Mouse (Mus musculus) cerebellum, postnatal 4 days (tissue): Measurements from ENCODE around the gene Stk16.

Experiments
- DNase-seq, 2 experiments: peaks; one replicate each; pipeline ENCODE4 v3.0.0; 2022; ENCODE audit warnings: low spot score in 2 of 2, mixed read lengths in 1 of 2

Gene Stk16

DNA sequence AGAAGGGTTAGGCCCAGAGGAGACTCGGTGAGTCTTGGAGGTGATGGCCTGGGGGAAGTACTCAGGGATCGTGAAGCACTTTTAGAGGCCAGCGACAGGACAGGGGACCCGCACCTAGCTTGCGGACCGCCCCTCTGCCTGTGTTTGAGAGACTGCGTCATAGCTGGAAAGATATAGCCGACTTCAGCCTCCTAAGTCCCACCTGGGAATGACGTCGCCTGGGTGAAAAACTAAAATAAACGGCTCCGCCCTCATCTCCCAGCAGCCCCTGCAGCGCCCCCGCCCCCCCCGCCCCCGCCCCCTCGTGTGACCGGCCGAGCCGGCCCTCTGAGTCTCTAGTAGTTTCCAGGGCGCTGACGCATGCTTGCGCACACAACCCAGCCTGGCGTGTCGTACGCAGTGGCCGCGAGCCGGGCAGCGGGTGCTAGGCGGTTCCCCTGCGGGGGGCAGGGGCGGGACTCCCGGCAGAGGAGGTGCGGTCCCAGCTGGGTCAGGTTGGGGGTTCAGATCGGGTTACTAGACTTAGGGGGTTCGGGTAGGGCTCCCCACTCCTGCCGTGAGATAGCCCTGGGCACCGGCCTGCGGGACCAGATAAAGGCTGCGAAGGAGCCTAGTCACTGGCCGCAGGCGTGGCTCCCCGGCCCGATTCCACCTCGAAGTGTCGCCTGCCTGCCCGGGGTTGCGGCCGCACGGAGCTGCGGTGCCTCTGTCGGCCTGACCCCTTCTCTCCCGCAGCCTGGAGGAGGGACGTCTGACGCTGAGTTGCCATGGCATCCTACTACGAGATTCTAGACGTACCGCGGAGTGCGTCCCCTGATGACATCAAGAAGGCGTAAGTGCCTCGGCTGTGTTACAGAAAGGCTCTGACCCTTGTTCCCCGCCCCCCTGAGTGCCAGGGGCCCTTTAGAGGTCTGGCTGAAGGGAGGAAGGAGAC, 25.7 kb downstream of the Stk16 start, which contains the start of gene Dnajb2:
Gene Dnajb2 (plus strand): TSS at position 290 of the 934 bp plus-strand sequence.
- DNase-seq: peak in 1 of 2 experiments; percentile 70

- DNase-seq: no peak
These were observed 29.0 kb downstream of the Stk16 start for GRCm38 (mm10) chr1:75239591-75239990.

- DNase-seq: no peak
These were observed 32.8 kb downstream of the Stk16 start for GRCm38 (mm10) chr1:75243411-75243810.

DNA sequence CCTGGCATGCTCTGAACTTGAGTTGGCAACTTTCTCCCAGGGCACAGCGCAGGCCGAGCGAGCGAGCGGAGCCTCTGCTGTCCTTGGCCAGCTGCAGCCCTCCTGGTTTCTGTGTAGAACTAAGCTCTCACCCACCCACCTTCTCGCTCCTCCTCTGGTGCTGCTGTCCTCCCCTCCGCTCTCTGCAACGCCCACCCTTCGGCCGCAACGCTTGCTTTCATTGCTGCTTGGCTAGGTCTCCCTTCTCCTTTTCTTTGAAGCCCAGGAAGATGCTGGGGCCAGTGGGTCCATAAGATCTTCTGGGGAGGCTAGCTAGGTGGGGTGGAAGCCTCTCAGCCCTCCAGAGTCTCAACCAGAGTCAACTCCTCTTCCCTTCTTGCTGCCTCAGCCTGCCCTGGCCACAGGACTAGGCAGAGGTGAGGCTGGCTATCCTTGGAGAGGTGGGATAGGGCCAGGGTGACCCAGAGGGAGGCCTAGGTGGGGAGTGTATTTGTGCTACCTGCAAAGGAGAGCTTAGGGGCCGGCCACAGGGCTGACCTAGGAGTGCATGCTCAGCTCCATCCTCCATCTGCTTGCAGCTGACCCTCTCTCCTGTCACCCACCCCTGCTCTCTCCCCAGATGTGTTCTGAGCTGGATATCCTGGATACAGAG, 33.7 kb downstream of the Stk16 start:
- DNase-seq: no peak

GRCm38 (mm10) chr1:75244836-75245235, 34.2 kb downstream of the Stk16 start:
- peak in 1 of 2 experiments; percentile 33 for DNase-seq

- no peak for DNase-seq
These were observed 36.7 kb downstream of the Stk16 start for GRCm38 (mm10) chr1:75247071-75247930.

DNA sequence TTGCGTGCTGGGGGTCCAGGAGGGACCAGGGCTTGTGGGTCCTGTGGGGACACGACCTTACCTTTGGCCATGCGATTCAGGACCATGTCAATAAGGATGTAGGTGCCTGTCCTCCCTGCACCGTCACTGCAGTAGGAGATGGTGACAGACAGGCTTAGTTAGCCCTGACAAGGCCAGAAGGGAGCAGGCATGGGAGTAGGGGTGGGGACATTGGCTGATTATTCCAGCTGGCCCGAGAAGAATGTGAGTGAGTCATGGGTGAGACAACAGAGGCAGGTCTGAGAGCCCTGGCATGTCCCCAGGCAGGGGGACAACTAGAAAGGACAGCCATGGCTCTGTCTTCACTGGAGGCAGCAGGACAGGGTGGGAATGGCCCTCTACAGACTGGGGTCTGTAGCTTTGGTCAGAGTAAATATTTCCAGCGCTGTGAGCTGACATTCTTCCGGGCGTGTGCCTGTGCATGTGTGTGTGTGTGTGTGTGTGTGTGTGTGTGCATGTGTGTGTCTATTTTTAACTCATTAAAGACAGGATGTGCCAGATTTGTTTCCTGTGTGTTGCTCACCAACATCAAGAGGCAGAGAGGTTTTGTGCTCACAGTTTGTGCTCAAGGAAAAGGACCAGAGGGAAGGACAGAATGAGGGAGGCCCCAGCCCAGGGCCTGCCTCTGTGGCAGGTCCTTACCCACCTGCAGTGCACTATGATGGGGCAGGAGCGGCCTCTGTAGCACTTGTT, 37.6 kb downstream of the Stk16 start:
- no peak for DNase-seq

DNA sequence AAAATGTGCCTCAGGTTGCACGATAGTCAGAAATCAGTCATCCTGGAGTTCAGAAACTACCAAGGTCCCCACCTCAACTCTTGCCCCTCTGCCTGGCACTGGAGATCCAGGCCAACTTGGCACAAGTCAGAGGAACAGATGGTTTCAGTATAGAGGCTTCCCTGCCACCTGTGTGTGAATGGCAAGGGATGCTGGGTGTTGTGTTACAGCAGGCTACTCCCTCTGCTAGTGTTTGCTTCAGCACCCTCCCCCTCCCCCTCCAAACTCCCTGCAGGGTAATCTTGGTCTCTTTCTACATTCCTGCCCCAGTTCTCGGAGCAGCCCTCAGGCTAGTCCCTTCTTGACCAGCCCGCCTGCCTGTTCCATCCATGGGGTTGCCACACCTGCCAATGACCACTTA, 39.9 kb downstream of the Stk16 start:
- peak in 1 of 2 experiments; percentile 37 for DNase-seq

DNA sequence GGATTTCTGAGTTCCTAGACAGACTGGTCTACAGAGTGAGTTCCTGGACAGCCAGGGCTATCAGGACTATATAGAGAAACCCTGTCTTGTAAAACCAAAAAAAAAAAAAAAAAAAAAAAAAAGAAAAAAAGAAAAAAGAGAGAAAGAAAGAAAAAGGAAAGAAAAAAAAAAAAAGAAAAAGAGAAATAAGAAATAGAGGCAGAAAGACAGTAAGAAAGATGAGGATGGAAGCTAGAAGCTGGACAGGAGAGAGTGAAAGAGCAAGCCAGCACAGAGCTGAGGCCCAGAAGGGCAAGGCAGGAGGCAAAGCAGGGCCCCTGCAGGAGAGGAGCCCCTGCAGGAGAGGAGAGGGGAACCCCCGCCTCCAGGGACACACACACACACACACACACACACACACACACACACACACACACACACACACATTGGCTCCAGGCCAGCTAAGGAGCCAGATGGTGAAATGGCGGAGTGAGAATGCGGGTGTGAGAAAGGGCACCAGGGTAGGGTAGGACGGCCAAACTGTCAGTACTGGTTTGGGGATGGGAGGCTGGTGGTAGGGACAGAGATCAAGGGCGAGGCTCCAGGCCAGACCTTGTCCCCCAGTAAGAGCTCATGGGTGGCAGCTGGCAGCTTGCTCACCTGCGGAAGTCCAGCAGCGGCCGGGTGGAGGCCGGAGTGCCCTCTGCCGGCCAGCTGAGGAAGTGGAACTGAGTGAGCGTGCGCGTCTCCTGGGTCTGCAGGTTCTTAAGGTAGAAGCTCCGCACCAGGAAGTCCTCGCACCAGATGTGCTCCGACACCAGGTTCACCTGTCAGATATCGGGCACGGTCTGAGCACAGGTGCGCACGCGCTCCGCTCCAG, 40.7 kb downstream of the Stk16 start:
- peak in 1 of 2 experiments; percentile 76 for DNase-seq

DNA sequence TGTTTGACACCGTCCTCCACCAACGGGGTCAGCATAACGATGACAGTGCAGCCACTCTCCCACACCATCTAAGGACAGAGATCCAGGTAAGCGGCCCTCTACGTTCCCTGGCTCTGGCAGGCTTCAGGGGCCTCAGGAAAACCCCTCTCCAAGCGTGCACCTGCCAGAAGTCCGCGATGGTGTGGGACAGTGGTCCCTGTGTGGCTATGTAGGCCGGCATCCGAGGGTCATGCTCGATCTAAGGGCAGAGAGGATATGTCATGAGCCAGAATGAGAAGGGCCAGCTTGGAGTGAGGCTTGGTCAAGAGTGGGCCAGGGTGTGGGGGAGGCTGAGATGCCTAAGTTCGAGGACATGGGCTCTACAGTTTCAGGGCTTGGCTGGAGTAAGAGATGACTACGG, 41.7 kb downstream of the Stk16 start:
- DNase-seq: no peak

GRCm38 (mm10) chr1:75253029-75253428, 42.4 kb downstream of the Stk16 start:
- DNase-seq: no peak

DNA sequence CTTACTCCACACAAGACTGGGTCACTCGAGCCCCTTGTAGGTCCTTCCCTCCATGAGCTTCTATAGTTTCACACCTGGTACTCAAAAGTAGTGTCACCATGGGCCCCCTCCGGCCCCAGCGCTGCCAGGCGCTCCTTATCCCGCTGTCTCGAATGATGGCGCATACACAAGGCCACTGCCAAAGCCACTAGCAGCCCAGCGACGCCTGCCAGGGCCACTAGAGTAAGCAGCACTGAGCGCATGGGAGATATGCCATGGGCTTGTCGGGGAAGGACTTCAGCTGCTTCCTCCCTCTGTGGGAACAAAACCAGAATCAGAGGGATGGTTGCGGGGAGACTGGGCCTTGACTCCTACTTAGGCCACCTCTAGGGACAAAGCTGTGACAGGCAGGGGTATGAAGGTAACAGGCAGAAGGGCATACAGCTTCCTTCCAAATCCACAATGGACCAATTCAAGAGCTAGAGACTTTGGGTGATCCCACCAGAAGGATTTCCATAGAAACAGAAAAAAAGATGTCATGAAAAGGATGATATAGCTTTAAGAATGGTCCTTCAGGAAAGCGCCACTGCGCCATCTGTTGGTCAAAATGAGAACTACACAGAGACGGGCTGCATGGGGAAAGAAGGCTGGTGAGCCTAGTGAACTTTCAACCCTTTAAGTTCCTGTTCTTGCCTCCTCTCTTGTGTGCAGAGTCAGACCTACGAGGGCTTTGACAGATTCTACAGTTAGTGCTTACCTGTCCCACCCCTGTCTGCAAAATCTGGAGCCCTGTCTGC, 43.4 kb downstream of the Stk16 start:
- peak; percentile 80 to 91 for DNase-seq

GRCm38 (mm10) chr1:75254625-75255013, 44.0 kb downstream of the Stk16 start:
- DNase-seq: no peak

DNA sequence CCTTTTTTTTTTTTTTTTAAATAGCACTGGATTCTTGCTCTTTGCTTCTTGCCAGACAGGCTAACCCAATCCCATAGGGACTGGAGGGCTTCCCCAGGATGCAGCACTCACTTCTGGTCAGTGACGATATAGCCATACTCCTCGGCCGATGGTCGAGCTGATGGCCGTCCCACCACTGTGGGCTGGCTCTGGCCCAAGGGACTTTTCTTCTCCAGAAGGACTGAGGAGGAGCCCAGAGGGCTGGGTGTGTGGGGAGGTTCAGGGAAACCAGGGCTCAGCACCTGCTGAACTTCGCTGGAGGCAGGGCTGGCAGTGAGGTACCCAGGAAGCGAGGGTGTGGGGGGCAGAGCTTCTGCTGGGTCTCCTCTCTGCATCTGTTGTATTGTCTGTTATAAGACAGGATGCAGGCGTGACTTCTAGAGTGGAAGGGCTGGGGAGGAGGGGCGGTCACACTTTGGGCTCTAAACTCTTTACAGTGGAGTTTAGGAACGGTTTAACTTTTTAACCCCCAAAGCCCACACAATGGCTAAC, 44.9 kb downstream of the Stk16 start:
- no peak for DNase-seq

GRCm38 (mm10) chr1:75261278-75261677, 50.6 kb downstream of the Stk16 start:
- no peak for DNase-seq

DNA sequence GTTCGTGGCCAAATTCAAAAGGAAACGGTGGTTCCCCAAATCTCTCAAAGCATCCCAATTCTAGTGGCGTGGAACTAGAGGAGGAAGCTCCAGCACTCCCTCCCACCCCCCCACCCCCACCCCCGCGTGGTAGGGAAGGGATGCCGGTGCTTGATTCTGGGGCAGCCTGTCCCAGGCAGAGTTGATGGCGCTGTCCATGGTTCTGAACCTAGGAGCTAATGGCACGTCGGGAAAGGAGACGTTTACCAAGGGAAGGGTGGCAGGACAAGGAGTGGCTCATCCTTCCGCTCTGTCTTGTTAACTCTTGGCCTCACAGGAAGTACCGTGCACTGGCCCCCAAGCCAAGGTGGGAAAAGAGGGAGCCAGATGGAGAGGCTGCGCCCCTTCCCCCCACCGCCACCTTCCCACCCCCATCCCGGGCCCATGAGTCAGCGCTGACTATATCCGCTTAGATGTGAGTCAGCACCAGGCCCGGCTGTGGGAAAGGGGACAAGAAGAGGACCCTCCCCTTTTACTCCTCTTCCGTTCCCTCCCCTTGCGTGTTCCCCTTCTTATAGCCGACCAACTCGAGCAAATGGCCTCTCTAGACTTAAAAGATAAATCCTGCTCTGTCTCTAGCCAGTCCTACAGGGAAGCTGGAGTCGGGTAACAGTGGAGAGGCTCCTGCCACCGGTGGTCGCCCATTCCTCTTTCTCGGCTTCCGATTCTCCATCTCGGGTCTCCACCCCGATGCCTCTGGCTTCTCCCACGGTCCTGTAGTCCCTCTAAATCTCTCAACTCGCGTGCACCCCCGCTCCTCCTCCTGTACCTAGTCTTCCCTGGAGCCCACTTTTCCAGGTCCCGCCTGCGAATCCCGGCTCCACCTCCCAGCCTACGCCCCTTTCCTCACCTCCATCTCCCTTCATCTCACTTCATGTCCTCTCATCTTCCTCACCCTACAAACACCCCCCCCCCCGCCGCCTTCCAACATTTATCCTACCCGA, 52.6 kb downstream of the Stk16 start:
- no peak for DNase-seq

DNA sequence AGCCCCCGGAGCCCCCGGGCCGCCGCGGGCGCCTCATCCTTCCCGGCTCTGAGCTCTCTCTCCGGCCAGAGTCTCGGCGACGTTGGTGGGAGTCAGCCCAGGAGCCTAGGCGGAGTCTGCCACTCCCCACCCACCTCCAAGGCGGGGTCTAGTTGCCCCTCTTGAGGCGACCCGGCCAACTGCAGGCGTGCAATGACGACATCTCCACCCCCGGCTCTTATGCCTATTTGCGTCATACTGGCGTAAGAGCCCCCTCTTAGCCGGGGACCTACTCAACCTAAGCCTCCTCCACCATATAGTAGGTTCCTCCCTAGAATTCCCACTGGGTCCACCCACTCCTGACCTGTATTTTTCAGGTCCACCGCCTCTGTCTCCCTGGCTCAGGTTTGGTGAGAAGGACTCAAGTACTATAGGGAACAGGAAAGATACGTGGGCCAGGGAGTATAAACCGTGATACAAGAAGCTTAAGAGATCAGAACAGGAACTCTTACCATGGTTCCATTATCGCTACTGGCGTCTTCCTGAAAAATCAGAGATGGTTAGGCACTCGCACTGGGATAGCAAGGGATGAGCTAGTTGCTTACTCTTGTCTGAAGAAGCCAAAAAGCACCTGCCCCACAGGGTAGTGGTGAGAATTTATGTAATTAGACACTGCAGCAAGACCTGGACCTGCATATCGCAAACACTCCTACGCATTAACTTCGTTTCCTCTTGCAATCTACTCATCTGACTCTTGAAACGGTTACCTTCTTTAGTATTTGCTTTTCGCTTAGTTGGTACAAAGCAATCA, 53.6 kb downstream of the Stk16 start, which contains the start of gene Ptprn:
Gene Ptprn (minus strand): TSS at position 412 of the 790 bp plus-strand sequence.
- DNase-seq: peak in 1 of 2 experiments; percentile 49
